Mouse (Mus musculus): ENCODE results near the gene Klhl25. TPM values are rescaled to one million over a fixed set of nuclear protein-coding genes. Genes with fewer than 3 reads are reported as not detected.
"Not testable (repeated sequence)": the region's sequence is repeated elsewhere in the genome, so short reads cannot be mapped to it uniquely, and the experiment has no call there.

The Klhl25 gene
- polyA plus RNA-seq, 1 experiment from 2014 or later = 19.6 TPM

DNA sequence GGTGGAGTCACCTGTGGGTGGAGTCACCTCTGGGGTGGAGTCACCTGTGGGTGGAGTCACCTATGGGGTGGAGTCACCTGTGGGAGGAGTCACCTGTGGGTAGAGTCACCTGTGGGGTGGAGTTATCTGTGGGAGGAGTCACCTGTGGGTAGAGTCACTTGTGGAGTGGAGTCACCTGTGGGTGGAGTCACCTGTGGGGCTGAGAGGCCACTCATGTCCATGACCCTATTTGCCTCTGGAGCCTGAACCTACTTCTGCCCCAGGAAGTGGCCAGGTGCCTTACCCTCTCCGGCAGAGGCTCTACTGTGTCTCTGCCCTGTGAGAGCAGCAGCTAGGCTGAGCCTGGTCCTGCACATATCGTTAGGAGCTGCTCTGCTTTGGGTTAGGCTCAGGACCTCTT is 20.6 kb downstream of the Klhl25 start:
- peaks cover 8% of the 10 kb centered on the region for H3K9me3 ChIP-seq (ENCODE audit: low read length)
- no peak overlapping the region for H3K4me3 ChIP-seq (ENCODE audit: low read length)
- H3K27ac ChIP-seq (ENCODE audit: low read length) = no peak overlapping the region
- no peak for ATAC-seq (ENCODE audit: low FRiP score, low TSS enrichment)
- no peak overlapping the region for H3K9ac ChIP-seq (replicated peaks; ENCODE audit: low read length)
- peaks cover 71% of the 10 kb centered on the region for H3K36me3 ChIP-seq (ENCODE audit: insufficient read depth, low read length)
- H3K4me2 ChIP-seq (replicated peaks; ENCODE audit: low read depth, low read length) = no peak overlapping the region
- H3K4me1 ChIP-seq (ENCODE audit: insufficient read depth, low read length) = peaks cover 6% of the 10 kb centered on the region; the same call in 1 of the 2 replicates
- WGBS = 88% methylated on average over 2 of the region's 2 CpGs
- no peaks in the 10 kb centered on the region for H3K27me3 ChIP-seq (ENCODE audit: insufficient read depth, low read length)

DNA sequence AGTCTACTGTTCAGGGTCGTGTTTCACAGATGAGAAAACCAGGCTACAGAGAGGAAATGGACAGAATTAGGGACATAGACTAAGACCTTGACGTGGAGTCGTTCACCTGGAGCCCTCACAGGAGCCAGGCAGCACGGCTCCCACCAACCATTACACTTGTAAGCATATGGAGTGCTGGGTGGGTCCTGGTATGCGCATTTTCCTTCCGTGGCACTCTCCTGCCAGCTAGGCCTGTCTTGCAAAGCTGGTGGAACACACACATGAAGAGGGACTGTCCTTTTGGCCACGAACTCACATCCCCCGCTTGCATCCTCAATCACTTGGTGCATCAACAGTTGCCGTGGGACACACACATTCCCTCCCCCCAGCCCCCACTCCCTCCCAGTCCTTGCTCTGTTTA is 22.4 kb downstream of the Klhl25 start:
- no peak overlapping the region for H3K9ac ChIP-seq (replicated peaks; ENCODE audit: low read length)
- H3K4me3 ChIP-seq (ENCODE audit: low read length) = no peak overlapping the region
- no peak for ATAC-seq (ENCODE audit: low FRiP score, low TSS enrichment)
- no peaks in the 10 kb centered on the region for H3K27me3 ChIP-seq (ENCODE audit: insufficient read depth, low read length)
- H3K4me1 ChIP-seq (ENCODE audit: insufficient read depth, low read length) = peaks cover 6% of the 10 kb centered on the region; the same call in 1 of the 2 replicates
- no peak overlapping the region for H3K4me2 ChIP-seq (replicated peaks; ENCODE audit: low read depth, low read length)
- H3K9me3 ChIP-seq (ENCODE audit: low read length) = no peaks in the 10 kb centered on the region
- peaks cover 57% of the 10 kb centered on the region for H3K36me3 ChIP-seq (ENCODE audit: insufficient read depth, low read length)
- H3K27ac ChIP-seq (ENCODE audit: low read length) = no peak overlapping the region
- WGBS = 67% methylated on average over 9 of the region's 9 CpGs

DNA sequence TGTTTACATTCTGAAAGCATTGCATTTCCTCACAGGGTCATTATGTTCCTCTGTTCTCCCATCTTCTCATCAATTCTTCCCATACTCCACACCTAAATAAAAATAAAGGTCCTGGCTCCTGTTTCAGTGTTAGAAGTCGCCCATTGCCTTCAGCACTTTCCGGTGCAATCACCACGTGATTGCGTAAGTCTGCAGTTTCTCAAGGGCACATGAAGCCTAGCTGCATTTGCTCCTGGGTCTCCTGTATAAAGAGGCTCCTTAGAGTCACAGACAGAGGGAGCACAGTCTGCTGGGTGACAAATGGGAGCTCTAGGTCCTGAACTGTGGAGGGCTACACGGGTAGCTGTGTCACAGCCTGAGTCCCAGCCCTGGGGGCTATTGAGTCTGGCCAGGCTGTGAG is 24.1 kb downstream of the Klhl25 start:
- Histone ChIP-seq H3K27me3 (ENCODE audit: insufficient read depth, low read length) (no peaks in the 10 kb centered on the region), H3K9me3 (ENCODE audit: low read length) (no peaks in the 10 kb centered on the region), H3K36me3 (ENCODE audit: insufficient read depth, low read length) (peaks cover 41% of the 10 kb centered on the region), H3K4me1 (ENCODE audit: insufficient read depth, low read length) (peaks cover 6% of the 10 kb centered on the region; the same call in 1 of the 2 replicates), H3K9ac (replicated peaks; ENCODE audit: low read length) (no peak overlapping the region), H3K4me3 (ENCODE audit: low read length) (no peak overlapping the region), H3K27ac (ENCODE audit: low read length) (no peak overlapping the region), H3K4me2 (replicated peaks; ENCODE audit: low read depth, low read length) (no peak overlapping the region)
- no peak for ATAC-seq (ENCODE audit: low FRiP score, low TSS enrichment)
- 71% methylated on average over 5 of the region's 5 CpGs for WGBS

DNA sequence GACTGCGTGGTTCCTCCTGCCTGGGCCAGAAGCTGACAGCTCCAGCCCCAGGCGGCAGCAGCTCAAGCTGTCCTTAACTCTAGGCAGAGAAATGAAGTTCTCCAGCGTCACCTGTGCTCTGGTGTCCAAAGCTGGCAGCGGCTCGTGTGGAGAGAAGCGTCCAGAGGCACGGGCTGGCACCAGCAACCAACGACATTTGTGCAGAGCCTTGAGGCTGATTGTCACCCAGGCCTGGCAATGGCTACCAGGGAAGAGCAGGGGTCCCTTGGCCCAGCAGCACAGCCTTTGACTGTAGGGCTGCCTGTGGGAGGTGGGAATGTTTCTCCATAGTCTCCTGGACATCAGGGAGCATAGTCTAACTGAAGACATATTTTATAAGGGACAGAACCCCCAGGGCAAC is 24.6 kb downstream of the Klhl25 start:
- peaks cover 37% of the 10 kb centered on the region for H3K36me3 ChIP-seq (ENCODE audit: insufficient read depth, low read length)
- ATAC-seq (ENCODE audit: low FRiP score, low TSS enrichment) = no peak
- WGBS = 90% methylated on average over 8 of the region's 8 CpGs

DNA sequence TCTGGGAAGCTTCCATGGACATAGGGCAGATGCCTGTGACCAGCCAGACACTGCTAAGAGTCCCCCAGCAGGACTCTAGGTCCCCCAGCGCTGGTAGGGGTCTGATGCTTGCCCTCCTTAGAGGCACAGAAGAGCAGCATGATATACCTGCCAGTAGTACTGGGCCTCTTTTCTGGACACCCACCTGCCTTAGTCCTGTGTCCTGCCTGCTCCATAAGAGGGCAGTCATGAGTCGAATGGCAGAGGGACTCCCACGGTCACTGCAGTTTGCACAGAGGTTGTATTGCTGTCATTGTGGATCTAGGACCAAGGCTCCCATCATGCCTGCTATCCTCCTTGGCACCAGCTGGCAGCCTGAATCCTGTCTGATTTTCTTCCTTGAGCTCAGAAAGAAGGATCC is 25.1 kb downstream of the Klhl25 start:
- Histone ChIP-seq H3K4me2 (replicated peaks; ENCODE audit: low read depth, low read length) (no peak overlapping the region), H3K4me3 (ENCODE audit: low read length) (no peak overlapping the region), H3K27ac (ENCODE audit: low read length) (no peak overlapping the region), H3K36me3 (ENCODE audit: insufficient read depth, low read length) (peaks cover 36% of the 10 kb centered on the region), H3K9me3 (ENCODE audit: low read length) (no peaks in the 10 kb centered on the region), H3K4me1 (ENCODE audit: insufficient read depth, low read length) (peaks cover 6% of the 10 kb centered on the region; the same call in 1 of the 2 replicates), H3K9ac (replicated peaks; ENCODE audit: low read length) (no peak overlapping the region), H3K27me3 (ENCODE audit: insufficient read depth, low read length) (no peaks in the 10 kb centered on the region)
- ATAC-seq (ENCODE audit: low FRiP score, low TSS enrichment) = no peak
- 78% methylated on average over 3 of the region's 3 CpGs for WGBS

More for the DNA sequence above, 24.6 kb downstream of the Klhl25 start:
- H3K9me3 ChIP-seq (ENCODE audit: low read length) = no peaks in the 10 kb centered on the region
- H3K4me1 ChIP-seq (ENCODE audit: insufficient read depth, low read length) = peaks cover 6% of the 10 kb centered on the region; the same call in 1 of the 2 replicates
- H3K9ac ChIP-seq (replicated peaks; ENCODE audit: low read length) = no peak overlapping the region
- H3K4me3 ChIP-seq (ENCODE audit: low read length) = no peak overlapping the region
- H3K27ac ChIP-seq (ENCODE audit: low read length) = no peak overlapping the region
- H3K27me3 ChIP-seq (ENCODE audit: insufficient read depth, low read length) = no peaks in the 10 kb centered on the region
- H3K4me2 ChIP-seq (replicated peaks; ENCODE audit: low read depth, low read length) = no peak overlapping the region

DNA sequence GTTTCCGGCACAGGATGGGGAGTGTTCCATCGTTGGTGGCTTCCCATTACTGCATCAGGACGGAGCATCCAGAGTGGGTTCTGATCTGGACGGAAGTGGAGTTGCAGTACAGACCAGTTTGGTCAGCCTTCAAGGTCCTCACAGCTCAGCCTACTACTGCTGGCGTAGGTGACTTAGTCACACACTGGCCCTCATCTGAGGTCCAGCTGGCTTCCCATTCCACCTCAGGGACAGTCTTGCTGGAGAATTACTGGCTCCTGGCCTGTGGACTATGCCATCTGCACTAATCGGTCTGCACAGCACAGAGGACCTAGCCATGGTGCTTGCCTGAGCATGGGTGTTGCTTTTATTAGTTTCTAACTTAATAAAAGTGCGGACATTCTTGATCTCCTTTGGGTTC is 25.6 kb downstream of the Klhl25 start:
- ATAC-seq (ENCODE audit: low FRiP score, low TSS enrichment) = no peak

DNA sequence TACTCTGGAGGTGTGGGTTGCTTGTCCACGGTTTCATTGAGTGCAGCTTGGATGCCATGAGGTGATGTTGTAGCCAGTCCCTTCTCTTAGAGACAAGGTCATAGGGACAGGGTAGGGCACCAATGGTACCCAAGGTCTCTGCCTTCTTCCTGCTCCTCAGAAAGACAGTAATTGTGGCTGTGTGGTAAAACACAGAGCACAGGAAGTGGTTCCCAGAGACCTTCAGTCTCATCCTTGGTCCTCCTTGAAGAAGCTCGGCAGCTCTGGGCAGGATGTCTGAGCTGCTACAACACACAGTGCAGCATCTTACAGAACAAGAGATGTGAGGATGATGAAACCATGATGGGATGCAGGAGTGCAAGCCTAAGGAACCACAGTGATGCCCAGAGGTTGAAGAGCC is 31.3 kb downstream of the Klhl25 start:
- H3K4me2 ChIP-seq (replicated peaks; ENCODE audit: low read depth, low read length); H3K9me3 ChIP-seq (ENCODE audit: low read length); H3K9ac ChIP-seq (replicated peaks; ENCODE audit: low read length); ATAC-seq (ENCODE audit: low FRiP score, low TSS enrichment); H3K36me3 ChIP-seq (ENCODE audit: insufficient read depth, low read length); H3K4me1 ChIP-seq (ENCODE audit: insufficient read depth, low read length); H3K27me3 ChIP-seq (ENCODE audit: insufficient read depth, low read length); H3K27ac ChIP-seq (ENCODE audit: low read length); H3K4me3 ChIP-seq (ENCODE audit: low read length): not testable (repeated sequence)
- WGBS = 83% methylated on average over 2 of the region's 2 CpGs

More for the DNA sequence above, 25.6 kb downstream of the Klhl25 start:
- Histone ChIP-seq H3K4me1 (ENCODE audit: insufficient read depth, low read length) (peaks cover 6% of the 10 kb centered on the region; the same call in 1 of the 2 replicates), H3K4me3 (ENCODE audit: low read length) (no peak overlapping the region), H3K27me3 (ENCODE audit: insufficient read depth, low read length) (no peaks in the 10 kb centered on the region), H3K27ac (ENCODE audit: low read length) (no peak overlapping the region), H3K4me2 (replicated peaks; ENCODE audit: low read depth, low read length) (no peak overlapping the region), H3K9me3 (ENCODE audit: low read length) (no peaks in the 10 kb centered on the region), H3K9ac (replicated peaks; ENCODE audit: low read length) (no peak overlapping the region), H3K36me3 (ENCODE audit: insufficient read depth, low read length) (peaks cover 33% of the 10 kb centered on the region)
- WGBS = 91% methylated on average over 7 of the region's 7 CpGs

DNA sequence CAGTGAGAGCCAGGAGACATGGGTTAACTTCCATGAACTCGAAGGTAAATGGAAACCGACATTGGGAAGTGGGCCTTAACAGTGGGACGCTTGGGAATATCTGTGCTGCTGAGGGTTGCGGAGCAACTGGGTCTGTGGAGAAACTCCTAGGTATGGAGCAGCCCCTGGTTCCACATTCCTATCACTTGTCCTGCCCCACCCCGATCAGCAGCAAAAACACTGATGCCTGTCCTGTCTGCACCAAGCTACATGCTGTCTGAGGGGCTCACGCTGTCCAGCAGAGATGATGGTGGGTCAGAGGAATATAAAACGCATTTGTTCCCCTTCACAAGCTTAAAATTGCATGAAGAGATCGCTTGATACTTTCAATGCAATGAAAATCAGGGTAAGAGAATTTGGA is 32.1 kb downstream of the Klhl25 start:
- no peaks in the 10 kb centered on the region for H3K4me1 ChIP-seq (ENCODE audit: insufficient read depth, low read length)
- no peaks in the 10 kb centered on the region for H3K36me3 ChIP-seq (ENCODE audit: insufficient read depth, low read length)
- H3K9me3 ChIP-seq (ENCODE audit: low read length) = no peaks in the 10 kb centered on the region
- H3K4me2 ChIP-seq (replicated peaks; ENCODE audit: low read depth, low read length) = no peak overlapping the region
- peak; percentile 32; the same call in 1 of the 2 replicates for ATAC-seq (ENCODE audit: low FRiP score, low TSS enrichment)
- no peak overlapping the region for H3K27ac ChIP-seq (ENCODE audit: low read length)
- no peaks in the 10 kb centered on the region for H3K27me3 ChIP-seq (ENCODE audit: insufficient read depth, low read length)
- no peak overlapping the region for H3K4me3 ChIP-seq (ENCODE audit: low read length)
- no peak overlapping the region for H3K9ac ChIP-seq (replicated peaks; ENCODE audit: low read length)
- 65% methylated on average over 8 of the region's 8 CpGs for WGBS

DNA sequence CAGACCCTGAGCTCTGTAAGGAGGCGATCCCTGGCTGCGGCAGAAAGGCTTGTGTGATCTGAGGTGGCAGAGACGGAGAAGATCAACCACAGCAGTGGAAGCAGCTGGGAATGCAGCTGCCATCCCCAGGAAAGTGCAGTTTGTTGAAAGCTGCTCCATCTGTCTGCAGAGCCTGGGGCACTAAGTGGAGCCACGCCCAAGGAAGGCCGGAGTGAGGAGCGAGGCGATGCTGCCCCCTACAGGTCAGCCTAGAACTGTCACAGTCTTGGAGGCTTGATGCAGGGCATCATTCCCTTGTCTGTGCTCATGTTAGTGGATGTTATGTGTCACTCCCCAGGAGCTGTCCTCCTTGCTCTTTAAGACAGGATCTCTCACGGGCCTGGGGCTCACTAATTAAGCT is 32.5 kb downstream of the Klhl25 start:
- Histone ChIP-seq H3K9ac (replicated peaks; ENCODE audit: low read length) (no peak overlapping the region), H3K27ac (ENCODE audit: low read length) (no peak overlapping the region), H3K9me3 (ENCODE audit: low read length) (no peaks in the 10 kb centered on the region), H3K36me3 (ENCODE audit: insufficient read depth, low read length) (no peaks in the 10 kb centered on the region), H3K4me1 (ENCODE audit: insufficient read depth, low read length) (no peaks in the 10 kb centered on the region), H3K4me2 (replicated peaks; ENCODE audit: low read depth, low read length) (no peak overlapping the region), H3K27me3 (ENCODE audit: insufficient read depth, low read length) (no peaks in the 10 kb centered on the region), H3K4me3 (ENCODE audit: low read length) (no peak overlapping the region)
- ATAC-seq (ENCODE audit: low FRiP score, low TSS enrichment) = peak; percentile 94
- 3% methylated on average over 8 of the region's 8 CpGs for WGBS

DNA sequence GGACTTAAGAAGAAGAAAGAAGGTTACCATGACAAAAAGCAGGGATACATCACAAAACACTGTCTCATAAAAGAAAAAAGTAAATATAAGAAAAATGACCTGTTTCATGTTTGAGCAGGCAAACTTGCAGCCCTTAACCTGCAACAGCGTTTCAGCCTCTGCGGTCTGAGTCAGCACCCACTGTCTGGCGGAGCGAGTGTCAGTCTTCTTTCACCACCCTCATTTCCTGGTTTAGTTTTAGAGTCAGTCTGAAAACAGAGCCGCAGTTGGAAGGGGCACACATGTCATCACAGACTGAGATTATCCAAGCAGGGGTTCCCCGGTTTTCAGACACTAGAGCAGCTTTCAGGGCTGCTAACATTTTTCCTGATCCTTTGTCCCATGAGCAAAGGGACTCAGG is 33.3 kb downstream of the Klhl25 start:
- no peak for ATAC-seq (ENCODE audit: low FRiP score, low TSS enrichment)
- WGBS = 69% methylated on average over 6 of the region's 6 CpGs

More for the DNA sequence above, 33.3 kb downstream of the Klhl25 start:
- Histone ChIP-seq H3K27me3 (ENCODE audit: insufficient read depth, low read length) (no peaks in the 10 kb centered on the region), H3K36me3 (ENCODE audit: insufficient read depth, low read length) (no peaks in the 10 kb centered on the region), H3K27ac (ENCODE audit: low read length) (no peak overlapping the region), H3K9me3 (ENCODE audit: low read length) (no peaks in the 10 kb centered on the region), H3K4me3 (ENCODE audit: low read length) (no peak overlapping the region), H3K9ac (replicated peaks; ENCODE audit: low read length) (no peak overlapping the region), H3K4me1 (ENCODE audit: insufficient read depth, low read length) (no peaks in the 10 kb centered on the region), H3K4me2 (replicated peaks; ENCODE audit: low read depth, low read length) (no peak overlapping the region)
